Mouse (Mus musculus): ENCODE data around the gene Coro7. TPM values are rescaled to one million over a fixed set of nuclear protein-coding genes. Genes with fewer than 3 reads are reported as not detected.
"Not testable (repeated sequence)": the region's sequence is repeated elsewhere in the genome, so short reads cannot be mapped to it uniquely, and the experiment has no call there.

The Coro7 gene
- polyA plus RNA-seq, 1 experiment, result 31.2 TPM

- 0 out of 2 replicates have a peak, but pooled peaks cover 3% of the 10 kb centered on the region for H3K36me3 ChIP-seq (ENCODE audit: control insufficient read depth, insufficient read depth, low read length, poor library complexity, severe bottlenecking)
- H3K4me1 ChIP-seq (ENCODE audit: control insufficient read depth, insufficient read depth, low read length), result no peaks in the 10 kb centered on the region
- TF ChIP-seq EP300 (IDR thresholded peaks at IDR 0.05; ENCODE audit: insufficient read depth, low read depth, low read length) (no peak), POLR2A (IDR thresholded peaks at IDR 0.05; ENCODE audit: insufficient read depth, low read length) (no peak), CTCF (IDR thresholded peaks at IDR 0.05; ENCODE audit: low read depth, low read length) (no peak)
- H3K9me3 ChIP-seq (replicated peaks; ENCODE audit: control insufficient read depth, insufficient read depth, low read length, poor library complexity, severe bottlenecking), result no peaks in the 10 kb centered on the region
- H3K4me3 ChIP-seq (ENCODE audit: low read depth, low read length), result no peak overlapping the region
- no peaks in the 10 kb centered on the region for H3K27me3 ChIP-seq (ENCODE audit: control insufficient read depth, insufficient read depth, low read length, poor library complexity, severe bottlenecking)
- H3K27ac ChIP-seq (ENCODE audit: insufficient read depth, low read length), result no peak overlapping the region
- H3K9ac ChIP-seq (ENCODE audit: low read depth, poor library complexity, severe bottlenecking), result no peak overlapping the region
Observed at GRCm38 (mm10) chr16:4713861-4714710, 34.5 kb upstream of the Coro7 start.

- Histone ChIP-seq H3K9me3 (replicated peaks; ENCODE audit: control insufficient read depth, insufficient read depth, low read length, poor library complexity, severe bottlenecking) (no peaks in the 10 kb centered on the region), H3K36me3 (ENCODE audit: control insufficient read depth, insufficient read depth, low read length, poor library complexity, severe bottlenecking) (peaks cover 15% of the 10 kb centered on the region), H3K27me3 (ENCODE audit: control insufficient read depth, insufficient read depth, low read length, poor library complexity, severe bottlenecking) (no peaks in the 10 kb centered on the region), H3K4me1 (ENCODE audit: control insufficient read depth, insufficient read depth, low read length) (no peaks in the 10 kb centered on the region), H3K4me3 (ENCODE audit: low read depth, low read length) (no peak overlapping the region), H3K9ac (ENCODE audit: low read depth, poor library complexity, severe bottlenecking) (no peak overlapping the region), H3K27ac (ENCODE audit: insufficient read depth, low read length) (no peak overlapping the region)
- TF ChIP-seq POLR2A (IDR thresholded peaks at IDR 0.05; ENCODE audit: insufficient read depth, low read length) (no peak), EP300 (IDR thresholded peaks at IDR 0.05; ENCODE audit: insufficient read depth, low read depth, low read length) (no peak), CTCF (IDR thresholded peaks at IDR 0.05; ENCODE audit: low read depth, low read length) (no peak)
Observed at GRCm38 (mm10) chr16:4711173-4711572, 31.6 kb upstream of the Coro7 start.

- peaks cover 53% of the 10 kb centered on the region for H3K36me3 ChIP-seq (ENCODE audit: control insufficient read depth, insufficient read depth, low read length, poor library complexity, severe bottlenecking)
- no peak overlapping the region for H3K27ac ChIP-seq (ENCODE audit: insufficient read depth, low read length)
- no peak overlapping the region for H3K9ac ChIP-seq (ENCODE audit: low read depth, poor library complexity, severe bottlenecking)
- H3K9me3 ChIP-seq (replicated peaks; ENCODE audit: control insufficient read depth, insufficient read depth, low read length, poor library complexity, severe bottlenecking), result no peaks in the 10 kb centered on the region
- H3K4me1 ChIP-seq (ENCODE audit: control insufficient read depth, insufficient read depth, low read length), result no peaks in the 10 kb centered on the region
- no peaks in the 10 kb centered on the region for H3K27me3 ChIP-seq (ENCODE audit: control insufficient read depth, insufficient read depth, low read length, poor library complexity, severe bottlenecking)
- H3K4me3 ChIP-seq (ENCODE audit: low read depth, low read length), result no peak overlapping the region
- TF ChIP-seq CTCF (IDR thresholded peaks at IDR 0.05; ENCODE audit: low read depth, low read length) (no peak), POLR2A (IDR thresholded peaks at IDR 0.05; ENCODE audit: insufficient read depth, low read length) (no peak), EP300 (IDR thresholded peaks at IDR 0.05; ENCODE audit: insufficient read depth, low read depth, low read length) (no peak)
Observed at GRCm38 (mm10) chr16:4705541-4705940, 26.0 kb upstream of the Coro7 start.

GRCm38 (mm10) chr16:4702646-4703045, 23.1 kb upstream of the Coro7 start:
- H3K4me1 ChIP-seq (ENCODE audit: control insufficient read depth, insufficient read depth, low read length), result no peaks in the 10 kb centered on the region
- H3K4me3 ChIP-seq (ENCODE audit: low read depth, low read length), result no peak overlapping the region
- TF ChIP-seq EP300 (IDR thresholded peaks at IDR 0.05; ENCODE audit: insufficient read depth, low read depth, low read length), result peak; percentile 94
- TF ChIP-seq POLR2A (IDR thresholded peaks at IDR 0.05; ENCODE audit: insufficient read depth, low read length), result no peak
- H3K9me3 ChIP-seq (replicated peaks; ENCODE audit: control insufficient read depth, insufficient read depth, low read length, poor library complexity, severe bottlenecking), result no peaks in the 10 kb centered on the region
- H3K27me3 ChIP-seq (ENCODE audit: control insufficient read depth, insufficient read depth, low read length, poor library complexity, severe bottlenecking), result no peaks in the 10 kb centered on the region
- peaks cover 66% of the 10 kb centered on the region for H3K36me3 ChIP-seq (ENCODE audit: control insufficient read depth, insufficient read depth, low read length, poor library complexity, severe bottlenecking)
- H3K27ac ChIP-seq (ENCODE audit: insufficient read depth, low read length), result peak overlapping the region; percentile 41; the same call in 1 of the 2 replicates
- no peak overlapping the region for H3K9ac ChIP-seq (ENCODE audit: low read depth, poor library complexity, severe bottlenecking)

- H3K4me3 ChIP-seq (ENCODE audit: low read depth, low read length), result no peak overlapping the region
- peaks cover 62% of the 10 kb centered on the region for H3K36me3 ChIP-seq (ENCODE audit: control insufficient read depth, insufficient read depth, low read length, poor library complexity, severe bottlenecking)
- H3K27ac ChIP-seq (ENCODE audit: insufficient read depth, low read length), result peak overlapping the region; percentile 28; the same call in 1 of the 2 replicates
- H3K9me3 ChIP-seq (replicated peaks; ENCODE audit: control insufficient read depth, insufficient read depth, low read length, poor library complexity, severe bottlenecking), result no peaks in the 10 kb centered on the region
- no peaks in the 10 kb centered on the region for H3K27me3 ChIP-seq (ENCODE audit: control insufficient read depth, insufficient read depth, low read length, poor library complexity, severe bottlenecking)
- no peaks in the 10 kb centered on the region for H3K4me1 ChIP-seq (ENCODE audit: control insufficient read depth, insufficient read depth, low read length)
- no peak overlapping the region for H3K9ac ChIP-seq (ENCODE audit: low read depth, poor library complexity, severe bottlenecking)
- TF ChIP-seq EP300 (IDR thresholded peaks at IDR 0.05; ENCODE audit: insufficient read depth, low read depth, low read length) (no peak), CTCF (IDR thresholded peaks at IDR 0.05; ENCODE audit: low read depth, low read length) (no peak), POLR2A (IDR thresholded peaks at IDR 0.05; ENCODE audit: insufficient read depth, low read length) (no peak)
Observed at GRCm38 (mm10) chr16:4701211-4701610, 21.6 kb upstream of the Coro7 start.

- H3K27me3 ChIP-seq (ENCODE audit: control insufficient read depth, insufficient read depth, low read length, poor library complexity, severe bottlenecking); H3K4me3 ChIP-seq (ENCODE audit: low read depth, low read length); H3K27ac ChIP-seq (ENCODE audit: insufficient read depth, low read length); H3K9me3 ChIP-seq (replicated peaks; ENCODE audit: control insufficient read depth, insufficient read depth, low read length, poor library complexity, severe bottlenecking); H3K4me1 ChIP-seq (ENCODE audit: control insufficient read depth, insufficient read depth, low read length); H3K9ac ChIP-seq (ENCODE audit: low read depth, poor library complexity, severe bottlenecking): not testable (repeated sequence)
- H3K36me3 ChIP-seq (ENCODE audit: control insufficient read depth, insufficient read depth, low read length, poor library complexity, severe bottlenecking), result peaks cover 61% of the 10 kb centered on the region
Observed at GRCm38 (mm10) chr16:4689371-4689770, 9.8 kb upstream of the Coro7 start.
